Mouse (Mus musculus) olfactory bulb, adult 2 months (tissue): Measurements from ENCODE around the gene Iah1. TPM values are rescaled to one million over a fixed set of nuclear protein-coding genes. Genes with fewer than 3 reads are reported as not detected.

Source experiments
- H3K27ac ChIP-seq: fragments of 200-500 bp; 2 replicates; pipeline ENCODE4 v1.5.1; 2012; ENCODE audit warnings: low read depth, low read length; ENCODE audit not compliant: insufficient read depth
- H3K4me1 ChIP-seq: fragments of 200-500 bp; 2 replicates; pipeline ENCODE4 v1.6.1; 2012; ENCODE audit warnings: low read length; ENCODE audit not compliant: control insufficient read depth, insufficient read depth
- H3K4me3 ChIP-seq: fragments of 200-500 bp; 2 replicates; pipeline ENCODE4 v1.5.1; 2012; ENCODE audit warnings: mild to moderate bottlenecking, low read depth, low read length, moderate library complexity; ENCODE audit not compliant: insufficient read depth
- CTCF ChIP-seq: fragments of 200-500 bp; IDR thresholded peaks from 2 replicates; pipeline ENCODE4 v1.5.1; 2012; ENCODE audit warnings: low read depth, mild to moderate bottlenecking, low read length, moderate library complexity; ENCODE audit not compliant: insufficient read depth
- POLR2A ChIP-seq: fragments of 200-500 bp; IDR thresholded peaks from 2 replicates; pipeline ENCODE4 v1.6.1; 2012; ENCODE audit warnings: mild to moderate bottlenecking, low read depth, low read length, moderate library complexity; ENCODE audit not compliant: insufficient read depth
- WGBS: fragments of 180-500 bp; shearing (Covaris S2); methylation state at CpG from one replicate; pipeline ENCODE4 v1.1.7; 2018; 5-methylcytosine and 5-hydroxymethylcytosine counted together
- polyA plus RNA-seq: library from polyadenylated mRNA; stranded (reverse); fragments of >200 nt; gene quantifications from 2 replicates; pipeline ENCODE4 v1.2.4, GENCODE M21; 2012; ENCODE audit warnings: low replicate concordance; ENCODE audit not compliant: missing spikeins, insufficient read depth, insufficient read length

Gene Iah1
- polyA plus RNA-seq, 1 experiment, result not detected

- 90% methylated on average over 5 of the region's 5 CpGs for WGBS
- Histone ChIP-seq H3K4me1 (no peaks in the 10 kb centered on the region), H3K27ac (no peak overlapping the region), H3K4me3 (no peak overlapping the region)
- TF ChIP-seq POLR2A (no peak), CTCF (no peak)
These were observed 4.0 kb upstream of the Iah1 start for GRCm38 (mm10) chr12:21312201-21312600.

GRCm38 (mm10) chr12:21316869-21317265 lies 678 bp downstream of the Iah1 start:
- TF ChIP-seq POLR2A, result no peak
- TF ChIP-seq CTCF, result no peak
- Histone ChIP-seq H3K4me1 (no peaks in the 10 kb centered on the region), H3K27ac (no peak overlapping the region), H3K4me3 (no peak overlapping the region)
- 13% methylated on average over 7 of the region's 7 CpGs for WGBS

GRCm38 (mm10) chr12:21318143-21318895 lies 2.1 kb downstream of the Iah1 start:
- Histone ChIP-seq H3K4me3 (no peak overlapping the region), H3K27ac (no peak overlapping the region), H3K4me1 (no peaks in the 10 kb centered on the region)
- TF ChIP-seq CTCF, result no peak; the same call in 1 of the 2 replicates
- no peak for TF ChIP-seq POLR2A
- 68% methylated on average over 12 of the region's 12 CpGs for WGBS

GRCm38 (mm10) chr12:21320317-21320716 lies 4.1 kb downstream of the Iah1 start:
- H3K4me3 ChIP-seq, result no peak overlapping the region
- 94% methylated on average over 4 of the region's 4 CpGs for WGBS
- TF ChIP-seq POLR2A, result no peak
- TF ChIP-seq CTCF, result no peak
- no peaks in the 10 kb centered on the region for H3K4me1 ChIP-seq
- no peak overlapping the region for H3K27ac ChIP-seq

- no peak overlapping the region for H3K27ac ChIP-seq
- TF ChIP-seq CTCF (no peak), POLR2A (no peak)
- no peak overlapping the region for H3K4me3 ChIP-seq
- no peaks in the 10 kb centered on the region for H3K4me1 ChIP-seq
- WGBS, result 84% methylated on average over 9 of the region's 9 CpGs
These were observed 5.0 kb downstream of the Iah1 start for GRCm38 (mm10) chr12:21321170-21321569.

- 95% methylated on average over 4 of the region's 4 CpGs for WGBS
- Histone ChIP-seq H3K4me3 (no peak overlapping the region), H3K27ac (no peak overlapping the region), H3K4me1 (no peaks in the 10 kb centered on the region)
- no peak for TF ChIP-seq POLR2A
- no peak for TF ChIP-seq CTCF
These were observed 6.1 kb downstream of the Iah1 start for GRCm38 (mm10) chr12:21322296-21322695.

- H3K4me3 ChIP-seq, result no peak overlapping the region
- TF ChIP-seq CTCF, result no peak
- TF ChIP-seq POLR2A, result no peak
- no peak overlapping the region for H3K27ac ChIP-seq
- H3K4me1 ChIP-seq, result no peaks in the 10 kb centered on the region
- WGBS, result 85% methylated on average over 9 of the region's 9 CpGs
These were observed 6.7 kb downstream of the Iah1 start for GRCm38 (mm10) chr12:21322856-21323255.

- Histone ChIP-seq H3K27ac (no peak overlapping the region), H3K4me3 (no peak overlapping the region), H3K4me1 (no peaks in the 10 kb centered on the region)
- WGBS, result 87% methylated on average over 5 of the region's 5 CpGs
- TF ChIP-seq CTCF (no peak), POLR2A (no peak)
These were observed 7.9 kb downstream of the Iah1 start for GRCm38 (mm10) chr12:21324101-21324500.

GRCm38 (mm10) chr12:21325266-21325665 lies 9.1 kb downstream of the Iah1 start:
- Histone ChIP-seq H3K27ac (no peak overlapping the region), H3K4me1 (no peaks in the 10 kb centered on the region), H3K4me3 (no peak overlapping the region)
- no peak for TF ChIP-seq CTCF
- no peak for TF ChIP-seq POLR2A
- WGBS, result 87% methylated on average over 8 of the region's 8 CpGs
